7 mouse cellular contexts compared by ENCODE assay signal in the genomic region with DNA sequence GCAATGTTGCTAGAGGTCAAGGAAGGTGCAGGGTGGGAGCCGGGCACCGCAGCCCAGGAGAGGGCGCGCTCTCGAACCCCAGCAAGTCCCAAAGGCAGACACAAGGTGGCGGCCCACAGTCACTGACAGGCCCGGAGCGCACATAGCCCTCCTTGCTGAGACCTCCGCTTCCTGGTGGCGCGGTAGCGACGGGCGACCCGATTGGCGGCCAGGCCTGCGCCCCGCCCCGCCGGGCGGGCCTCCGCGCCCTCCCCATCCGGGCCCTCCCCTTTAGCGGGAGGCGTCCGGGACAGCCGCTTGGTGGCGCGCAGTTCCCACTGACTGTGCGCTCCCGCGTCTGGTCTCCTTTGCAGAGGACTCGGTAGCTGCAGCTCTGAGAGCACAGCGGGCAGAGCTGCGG. TPM values are rescaled to one million over a fixed set of nuclear protein-coding genes. Genes with fewer than 3 reads are reported as not detected.
DNase-seq lines count a peak whose midpoint lies in the region; ATAC-seq lines count a peak whose summit lies in the region.

A gene (plus strand): TSS at position 340 of the 400 bp plus-strand sequence.

- 5% methylated on average over 36 of the region's 36 CpGs for WGBS in hindbrain, embryonic 13.5 days

- 0 out of 2 replicates have a peak, but pooled peaks cover 3% of the 10 kb centered on the region for H3K27me3 ChIP-seq in hindbrain, embryonic 13.5 days

- peaks cover 19% of the 10 kb centered on the region for H3K9me3 ChIP-seq in hindbrain, embryonic 13.5 days

- peak within 1 kb of the TSS; percentile 65 for H3K9ac ChIP-seq in hindbrain, embryonic 13.5 days

- 0 out of 2 replicates have a peak, but pooled peaks cover 2% of the 10 kb centered on the region for H3K4me1 ChIP-seq in hindbrain, embryonic 13.5 days (replicated peaks)

- peak; percentile 64 for DNase-seq in embryo, embryonic 10.5 days (ENCODE audit: low spot score)
- peak; percentile 1 for DNase-seq in forelimb bud, embryonic 11.5 days (ENCODE audit: low read depth, low spot score)
- peak; percentile 1 to 8 for DNase-seq in layer of hippocampus, postnatal 14 days (ENCODE audit: low spot score in 2 of 2)
- DNase-seq in lung, postnatal 10 days: peak; percentile 62
- DNase-seq in right cerebral cortex, adult 2 months (ENCODE audit: low spot score in 2 of 2): peak; percentile 2

- no peak within 1 kb of the TSS for H3K27ac ChIP-seq in hindbrain, embryonic 13.5 days

- peak within 1 kb of the TSS; percentile 47 for H3K4me2 ChIP-seq in hindbrain, embryonic 13.5 days

- ATAC-seq in hindbrain, embryonic 13.5 days (ENCODE audit: low FRiP score): peak; percentile 83
- no peak for ATAC-seq in monocyte, adult 5-6 weeks (replicated peaks; ENCODE audit: insufficient number of reproducible peaks, low FRiP score, low TSS enrichment, poor library complexity, severe bottlenecking)

- H3K36me3 ChIP-seq in hindbrain, embryonic 13.5 days: no peaks in the 10 kb centered on the region

- peak within 1 kb of the TSS; percentile 44 for H3K4me3 ChIP-seq in hindbrain, embryonic 13.5 days

RNA-seq across cellular contexts. Expression of the gene that starts here (rescaled TPM):
- polyA plus RNA-seq in hindbrain, embryonic 13.5 days (2015; fragmentation: Nextera tagmentation; extraction: Ambion mirVana): 3.0 and 3.4 TPM in 2 replicates
- under 1 TPM; 0.74 to 0.81 TPM for total RNA-seq in layer of hippocampus, postnatal 14 days (2021)
- total RNA-seq in monocyte, adult 5-6 weeks (2017): not detected in 3 replicates

Comparison
In these comparisons a context has a peak if more than half of its experiments do, and no peak if none do; other contexts are left out.
1. Peak in DNase-seq in layer of hippocampus, postnatal 14 days; RNA of the gene not detected or under 1 TPM.
2. DNase-seq: peak in every context shown above with its lines; median percentile 64 in embryo, embryonic 10.5 days; 62 in lung, postnatal 10 days; 4 in layer of hippocampus, postnatal 14 days; 2 in right cerebral cortex, adult 2 months; 1 in forelimb bud, embryonic 11.5 days.